In genomic region chr5:24686671-24687420, GRCm38 (mm10) we compare ENCODE assay signal across 8 mouse cellular contexts. TPM values are rescaled to one million over a fixed set of nuclear protein-coding genes. Genes with fewer than 3 reads are reported as not detected.
A peak's percentile ranks its signal among the peaks of the same experiment; 100 is the strongest.
DNase-seq lines count a peak whose midpoint lies in the region; ATAC-seq and TF ChIP-seq lines count a peak whose summit lies in the region.
"Not testable (repeated sequence)": the region's sequence is repeated elsewhere in the genome, so short reads cannot be mapped to it uniquely, and the experiment has no call there.

No protein-coding gene starts in this region.

- TF ChIP-seq CTCF in kidney, adult 2 months (conservative IDR thresholded peaks at IDR 0.05; ENCODE audit: insufficient read depth, insufficient read length, low read depth, low read length); liver, adult 2 months (IDR thresholded peaks at IDR 0.05; ENCODE audit: low read depth, low read length): not testable (repeated sequence)

- not testable (repeated sequence) for H3K9ac ChIP-seq in forebrain, embryonic 11.5 days (ENCODE audit: low read length); liver, adult 2 months (ENCODE audit: low read depth, low read length)
- H3K9ac ChIP-seq in heart, embryonic 16.5 days (ENCODE audit: low read length): peak overlapping the region; percentile 92

- H3K4me2 ChIP-seq in forebrain, embryonic 11.5 days (ENCODE audit: low read depth, low read length, severe bottlenecking): peak overlapping the region; percentile 63
- peak overlapping the region; percentile 74 for H3K4me2 ChIP-seq in heart, embryonic 16.5 days (ENCODE audit: low read depth, low read length)

- not testable (repeated sequence) for H3K36me3 ChIP-seq in forebrain, embryonic 11.5 days (ENCODE audit: control insufficient read depth, insufficient read depth, low read length); kidney, adult 2 months (ENCODE audit: control insufficient read depth, insufficient read depth, low read length); splenic B cell, adult 2 months (ENCODE audit: control insufficient read depth, insufficient read depth, low read length, poor library complexity, severe bottlenecking)
- peaks cover 14% of the 10 kb centered on the region for H3K36me3 ChIP-seq in heart, embryonic 16.5 days (ENCODE audit: control insufficient read depth, insufficient read depth)
- peaks cover 18% of the 10 kb centered on the region for H3K36me3 ChIP-seq in liver, adult 2 months (ENCODE audit: control insufficient read depth, insufficient read depth, low read length)
- peaks cover 24% of the 10 kb centered on the region for H3K36me3 ChIP-seq in midbrain, embryonic 10.5 days

- DNase-seq in B cell, adult 2 months: peak; percentile 25 to 32
- DNase-seq in cerebellum, adult 11 months: peak; percentile 20
- not testable (repeated sequence) for DNase-seq in forebrain, embryonic 11.5 days (ENCODE audit: low spot score); kidney, adult 2 months; liver, adult 2 months (ENCODE audit: extremely low read depth, low read depth, low spot score); midbrain, embryonic 10.5 days (ENCODE audit: low spot score)
- DNase-seq in splenic B cell, adult 2 months (ENCODE audit: low read depth, low spot score): peak; percentile 25

- H3K27ac ChIP-seq in forebrain, embryonic 11.5 days (ENCODE audit: low read depth, low read length); heart, embryonic 16.5 days (ENCODE audit: low read length); kidney, adult 2 months (ENCODE audit: insufficient read depth, low read depth, low read length); liver, adult 2 months (replicated peaks; ENCODE audit: insufficient read depth, low read depth, low read length); midbrain, embryonic 10.5 days (replicated peaks): not testable (repeated sequence)

- peak overlapping the region; percentile 90 for H3K4me3 ChIP-seq in forebrain, embryonic 11.5 days (ENCODE audit: low read depth, low read length)
- H3K4me3 ChIP-seq in heart, embryonic 16.5 days (ENCODE audit: low read length): peak overlapping the region; percentile 98
- H3K4me3 ChIP-seq in kidney, adult 2 months (ENCODE audit: insufficient read depth, low read depth, low read length): peak overlapping the region; percentile 20; the same call in 1 of the 2 replicates
- H3K4me3 ChIP-seq in liver, adult 2 months (ENCODE audit: insufficient read depth, low read depth, low read length): peak overlapping the region; percentile 77
- peak overlapping the region; percentile 93 for H3K4me3 ChIP-seq in midbrain, embryonic 10.5 days

- H3K27me3 ChIP-seq in forebrain, embryonic 11.5 days (ENCODE audit: control insufficient read depth, insufficient read depth, low read length); heart, embryonic 16.5 days (ENCODE audit: control insufficient read depth, insufficient read depth, low read length); kidney, adult 2 months (replicated peaks; ENCODE audit: control insufficient read depth, insufficient read depth, low read length); liver, adult 2 months (ENCODE audit: control insufficient read depth, insufficient read depth, low read length); midbrain, embryonic 10.5 days (ENCODE audit: low read depth, poor library complexity, severe bottlenecking); splenic B cell, adult 2 months (ENCODE audit: control insufficient read depth, insufficient read depth, low read length, poor library complexity, severe bottlenecking): not testable (repeated sequence)

- not testable (repeated sequence) for H3K79me2 ChIP-seq in liver, adult 2 months (ENCODE audit: control insufficient read depth, insufficient read depth, low read length)

- H3K9me3 ChIP-seq in forebrain, embryonic 11.5 days (ENCODE audit: control insufficient read depth, low read length); heart, embryonic 16.5 days (replicated peaks; ENCODE audit: control insufficient read depth, low read length); midbrain, embryonic 10.5 days (replicated peaks): not testable (repeated sequence)

- 81% methylated on average over 16 of the region's 16 CpGs for WGBS in forebrain, embryonic 11.5 days
- WGBS in heart, embryonic 16.5 days: 72% methylated on average over 16 of the region's 16 CpGs
- 64% methylated on average over 16 of the region's 16 CpGs for WGBS in kidney, adult 2 months
- 68% methylated on average over 16 of the region's 16 CpGs for WGBS in liver, adult 2 months
- WGBS in midbrain, embryonic 10.5 days: 76% methylated on average over 16 of the region's 16 CpGs

- not testable (repeated sequence) for H3K4me1 ChIP-seq in forebrain, embryonic 11.5 days (replicated peaks; ENCODE audit: control insufficient read depth, insufficient read depth, low read length); kidney, adult 2 months (ENCODE audit: control insufficient read depth, insufficient read depth, low read length); liver, adult 2 months (ENCODE audit: control insufficient read depth, insufficient read depth, low read length)
- H3K4me1 ChIP-seq in heart, embryonic 16.5 days (ENCODE audit: control insufficient read depth, insufficient read depth, low read length): peaks cover 17% of the 10 kb centered on the region
- H3K4me1 ChIP-seq in midbrain, embryonic 10.5 days: peaks cover 21% of the 10 kb centered on the region

- TF ChIP-seq POLR2A in kidney, adult 2 months (IDR thresholded peaks at IDR 0.05; ENCODE audit: low read depth, low read length); liver, adult 2 months (IDR thresholded peaks at IDR 0.05; ENCODE audit: extremely low read depth, insufficient read depth, low read length): not testable (repeated sequence)

- not testable (repeated sequence) for ATAC-seq in forebrain, embryonic 11.5 days (replicated peaks; ENCODE audit: low FRiP score); heart, embryonic 16.5 days (replicated peaks; ENCODE audit: extremely low read depth, insufficient read depth, low FRiP score)

RNA-seq across cellular contexts. Expression of gene Nub1, which starts 1.5 kb away (rescaled TPM):
- 33.9 and 34.0 TPM in 2 replicates for polyA plus RNA-seq in forebrain, embryonic 11.5 days (2014; fragmentation: Nextera tagmentation; extraction: Ambion mirVana)
- 25.8 and 27.1 TPM in 2 replicates for polyA plus RNA-seq in heart, embryonic 16.5 days (2015; fragmentation: Nextera tagmentation; extraction: Ambion mirVana)
- polyA plus RNA-seq in kidney, adult 2 months (2012; rRNA removed): 37.5 and 46.9 TPM in 2 replicates
- 14.4 and 19.6 TPM in 2 replicates for total RNA-seq in liver, adult 2 months (2014; rRNA removed)
- polyA plus RNA-seq in liver, adult 2 months (2012; rRNA removed): 19.9 and 20.2 TPM in 2 replicates
- polyA plus RNA-seq in midbrain, embryonic 10.5 days (2016; fragmentation: Nextera tagmentation; extraction: Ambion mirVana): 27.2 and 29.3 TPM in 2 replicates

RNA-seq across cellular contexts. Expression of gene Wdr86, which starts 43.7 kb away (rescaled TPM):
- polyA plus RNA-seq in forebrain, embryonic 11.5 days (2014; fragmentation: Nextera tagmentation; extraction: Ambion mirVana): 13.6 and 16.1 TPM in 2 replicates
- polyA plus RNA-seq in heart, embryonic 16.5 days (2015; fragmentation: Nextera tagmentation; extraction: Ambion mirVana): 4.2 and 7.0 TPM in 2 replicates
- polyA plus RNA-seq in kidney, adult 2 months (2012; rRNA removed): 7.0 and 8.6 TPM in 2 replicates
- total RNA-seq in liver, adult 2 months (2014; rRNA removed): 0.27 and 0.28 TPM in 2 replicates
- polyA plus RNA-seq in liver, adult 2 months (2012; rRNA removed): 0.26 and 1.0 TPM in 2 replicates
- polyA plus RNA-seq in midbrain, embryonic 10.5 days (2016; fragmentation: Nextera tagmentation; extraction: Ambion mirVana): 13.9 and 15.2 TPM in 2 replicates

Comparison
In these comparisons a context has a peak if more than half of its experiments do, and no peak if none do; other contexts are left out.
1. H3K4me3 ChIP-seq: peak in every context shown above with its lines; median percentile 98 in heart, embryonic 16.5 days; 93 in midbrain, embryonic 10.5 days; 90 in forebrain, embryonic 11.5 days; 77 in liver, adult 2 months; 20 in kidney, adult 2 months.